Mouse (Mus musculus): Measurements from ENCODE around the gene Twist2.

GRCm38 (mm10) chr1:91894286-91894685, 93.0 kb downstream of the Twist2 start:
- TF ChIP-seq POLR2A (IDR thresholded peaks at IDR 0.05; ENCODE audit: borderline replicate concordance, extremely low read depth, low read depth, low read length) (no peak), CTCF (IDR thresholded peaks at IDR 0.05; ENCODE audit: insufficient read depth, low read length) (no peak)

Data from lung, adult 2 months (tissue).